Mouse (Mus musculus): Measurements from ENCODE around the gene Pigk.

- TF ChIP-seq CHD2 (IDR thresholded peaks at IDR 0.05; ENCODE audit: low read depth, low read length) = no peak
- TF ChIP-seq ZC3H11A (IDR thresholded peaks at IDR 0.05; ENCODE audit: borderline replicate concordance, low read depth, low read length) = no peak
Observed at GRCm38 (mm10) chr3:153018051-153018450, 304.2 kb downstream of the Pigk start.

All from ES-E14 (cell line).